Mouse (Mus musculus) heart, embryonic 11.5 days (tissue): Measurements from ENCODE around the gene Vkorc1l1. TPM values are rescaled to one million over a fixed set of nuclear protein-coding genes. Genes with fewer than 3 reads are reported as not detected.
"Not testable (repeated sequence)": the region's sequence is repeated elsewhere in the genome, so short reads cannot be mapped to it uniquely, and the experiment has no call there.

Experiments used
- ATAC-seq: fragments of 200-750 bp; cut with Nextera tagmentation; replicated peaks from 2 replicates; pipeline ENCODE4 v1.8.0; 2017; ENCODE audit warnings: moderate library complexity; ENCODE audit not compliant: insufficient number of reproducible peaks, low FRiP score, low TSS enrichment
- H3K27ac ChIP-seq: fragments of 300-500 bp; sonication (generic); 2 replicates; pipeline ENCODE4 v1.5.1; 2014; ENCODE audit warnings: mild to moderate bottlenecking, low read depth, low read length
- H3K27me3 ChIP-seq: fragments of 300-500 bp; sonication (generic); 2 replicates; pipeline ENCODE4 v1.6.1; 2014; ENCODE audit warnings: mild to moderate bottlenecking, low read length, mixed read lengths; ENCODE audit not compliant: control insufficient read depth, insufficient read depth
- H3K36me3 ChIP-seq: fragments of 300-500 bp; sonication (generic); 2 replicates; pipeline ENCODE4 v1.6.1; 2014; ENCODE audit warnings: mild to moderate bottlenecking, low read length, moderate library complexity, mixed read lengths; ENCODE audit not compliant: control insufficient read depth, insufficient read depth
- H3K4me1 ChIP-seq: fragments of 300-500 bp; sonication (generic); 2 replicates; pipeline ENCODE4 v1.6.1; 2014; ENCODE audit warnings: low read length; ENCODE audit not compliant: control insufficient read depth, insufficient read depth
- H3K4me2 ChIP-seq: fragments of 300-500 bp; sonication (generic); 2 replicates; pipeline ENCODE4 v1.6.1; 2014; ENCODE audit warnings: mild to moderate bottlenecking, moderate library complexity
- H3K4me3 ChIP-seq: fragments of 300-500 bp; sonication (generic); 2 replicates; pipeline ENCODE4 v1.5.1; 2014; ENCODE audit warnings: low read depth, low read length
- H3K9ac ChIP-seq: fragments of 300-500 bp; sonication (generic); 2 replicates; pipeline ENCODE4 v1.6.1; 2014; ENCODE audit warnings: mild to moderate bottlenecking, low read depth, low read length, moderate library complexity
- H3K9me3 ChIP-seq: fragments of 300-500 bp; sonication (generic); replicated peaks from 2 replicates; pipeline ENCODE4 v1.6.1; 2016; ENCODE audit warnings: low read length; ENCODE audit not compliant: control insufficient read depth
- WGBS: fragments of 180-500 bp; shearing (Covaris S2); extraction: QIAGEN DNeasy Blood & Tissue Kit; methylation state at CpG from one replicate; pipeline ENCODE4 v1.1.7; 2014; ENCODE audit not compliant: insufficient replicate concordance; 5-methylcytosine and 5-hydroxymethylcytosine counted together
- polyA plus RNA-seq: library from polyadenylated mRNA; unstranded; fragments of >200 nt; fragmentation: Nextera tagmentation; extraction: Ambion mirVana; gene quantifications from 2 replicates; pipeline ENCODE4 v1.2.1, GENCODE M21; 2014

The Vkorc1l1 gene
- polyA plus RNA-seq, 1 experiment from 2014 or later = 16.3 TPM

DNA sequence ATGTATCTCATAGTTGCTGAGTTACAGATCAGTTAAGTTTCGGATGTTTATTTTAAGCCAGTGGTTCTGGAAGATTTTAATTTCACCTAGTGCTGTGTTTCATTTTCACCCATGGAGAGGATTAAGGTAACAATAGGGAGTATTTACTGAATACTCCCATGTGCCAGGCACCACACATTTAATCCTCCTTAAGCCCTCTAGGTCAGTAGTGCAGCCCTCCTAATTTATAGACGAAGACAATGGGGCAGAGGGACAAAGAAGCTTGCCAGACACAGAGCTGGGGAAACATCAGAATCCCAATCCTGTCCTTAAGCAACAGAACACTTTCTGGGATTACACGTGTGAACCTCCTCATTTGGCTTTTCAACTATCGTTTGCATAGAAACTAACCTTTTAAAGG, 4.8 kb upstream of the Vkorc1l1 start:
- no peaks in the 10 kb centered on the region for H3K9me3 ChIP-seq
- H3K9ac ChIP-seq = no peak overlapping the region
- no peaks in the 10 kb centered on the region for H3K36me3 ChIP-seq
- H3K27me3 ChIP-seq = no peaks in the 10 kb centered on the region
- no peak overlapping the region for H3K27ac ChIP-seq
- ATAC-seq = no peak
- H3K4me3 ChIP-seq = no peak overlapping the region
- 59% methylated on average over 4 of the region's 4 CpGs for WGBS
- no peak overlapping the region for H3K4me2 ChIP-seq
- no peaks in the 10 kb centered on the region for H3K4me1 ChIP-seq

DNA sequence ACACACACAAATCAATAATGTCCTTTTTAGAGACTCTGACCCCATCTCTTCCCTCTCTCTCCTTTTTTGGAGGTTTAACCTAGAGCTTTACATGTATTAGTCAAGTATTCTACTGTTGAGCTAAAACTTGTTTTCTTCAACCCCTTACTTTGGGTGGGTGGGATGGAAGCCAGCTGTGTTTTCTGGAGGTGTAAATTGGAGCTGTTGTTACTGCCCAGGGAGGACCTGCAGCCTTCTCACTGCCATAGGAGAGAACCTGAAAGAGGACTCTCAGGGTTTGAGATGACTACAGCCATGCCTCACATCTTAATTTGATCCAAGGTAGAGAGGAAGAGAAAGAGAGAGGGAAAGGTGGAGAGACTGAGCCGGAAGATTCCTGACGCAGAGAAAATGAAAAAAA, 1.5 kb upstream of the Vkorc1l1 start:
- H3K36me3 ChIP-seq = no peaks in the 10 kb centered on the region
- peaks cover 3% of the 10 kb centered on the region; the same call in 1 of the 2 replicates for H3K4me1 ChIP-seq
- WGBS = 46% methylated on average over 2 of the region's 2 CpGs
- H3K4me2 ChIP-seq = no peak overlapping the region
- H3K9ac ChIP-seq = no peak overlapping the region
- ATAC-seq = no peak
- no peak overlapping the region for H3K27ac ChIP-seq
- no peaks in the 10 kb centered on the region for H3K27me3 ChIP-seq
- H3K4me3 ChIP-seq = no peak overlapping the region
- no peaks in the 10 kb centered on the region for H3K9me3 ChIP-seq

DNA sequence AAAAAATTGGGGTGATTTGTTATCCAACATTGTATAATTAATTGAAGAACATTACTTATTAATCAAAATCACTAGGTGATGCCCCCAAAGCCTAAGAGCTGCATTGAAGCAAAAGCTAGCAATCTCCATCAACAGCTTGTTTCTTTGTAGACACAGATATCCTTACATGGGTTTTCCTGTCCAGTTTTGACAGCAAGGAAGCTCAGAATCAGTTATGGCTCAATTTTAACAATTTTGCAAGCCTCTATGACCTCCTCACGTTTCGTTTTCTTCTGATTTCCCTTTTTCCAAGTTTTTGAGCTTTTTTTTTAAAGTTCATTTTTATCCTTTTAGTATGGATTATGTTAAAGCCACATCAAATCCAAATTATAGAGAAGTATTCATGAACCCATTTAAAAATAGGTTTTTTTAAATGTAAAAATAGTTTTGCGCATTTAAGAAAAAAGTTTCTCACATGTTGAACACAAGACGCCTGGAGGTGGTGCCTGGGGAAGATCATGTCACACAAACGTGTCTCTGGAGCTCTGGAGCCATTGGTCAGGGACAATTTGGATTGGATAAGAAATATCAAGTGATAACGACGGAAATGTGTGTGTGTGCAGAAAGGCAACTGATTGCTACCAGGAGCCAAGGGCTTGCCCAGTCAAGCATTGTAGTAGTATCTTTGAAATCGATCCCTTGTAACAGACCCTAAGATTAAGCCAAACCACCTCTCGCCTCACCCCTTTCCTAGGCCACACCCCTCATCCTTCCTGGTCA, 855 bp upstream of the Vkorc1l1 start:
- 7% methylated on average over 9 of the region's 9 CpGs for WGBS
- Histone ChIP-seq H3K4me1 (peaks cover 3% of the 10 kb centered on the region; the same call in 1 of the 2 replicates), H3K4me2 (peak overlapping the region; percentile 64), H3K27ac (peak overlapping the region; percentile 64), H3K27me3 (no peaks in the 10 kb centered on the region), H3K36me3 (no peaks in the 10 kb centered on the region), H3K9me3 (no peaks in the 10 kb centered on the region), H3K9ac (peak overlapping the region; percentile 54; the same call in 1 of the 2 replicates), H3K4me3 (peak overlapping the region; percentile 90)
- ATAC-seq = peak; percentile 4; the same call in 1 of the 2 replicates

DNA sequence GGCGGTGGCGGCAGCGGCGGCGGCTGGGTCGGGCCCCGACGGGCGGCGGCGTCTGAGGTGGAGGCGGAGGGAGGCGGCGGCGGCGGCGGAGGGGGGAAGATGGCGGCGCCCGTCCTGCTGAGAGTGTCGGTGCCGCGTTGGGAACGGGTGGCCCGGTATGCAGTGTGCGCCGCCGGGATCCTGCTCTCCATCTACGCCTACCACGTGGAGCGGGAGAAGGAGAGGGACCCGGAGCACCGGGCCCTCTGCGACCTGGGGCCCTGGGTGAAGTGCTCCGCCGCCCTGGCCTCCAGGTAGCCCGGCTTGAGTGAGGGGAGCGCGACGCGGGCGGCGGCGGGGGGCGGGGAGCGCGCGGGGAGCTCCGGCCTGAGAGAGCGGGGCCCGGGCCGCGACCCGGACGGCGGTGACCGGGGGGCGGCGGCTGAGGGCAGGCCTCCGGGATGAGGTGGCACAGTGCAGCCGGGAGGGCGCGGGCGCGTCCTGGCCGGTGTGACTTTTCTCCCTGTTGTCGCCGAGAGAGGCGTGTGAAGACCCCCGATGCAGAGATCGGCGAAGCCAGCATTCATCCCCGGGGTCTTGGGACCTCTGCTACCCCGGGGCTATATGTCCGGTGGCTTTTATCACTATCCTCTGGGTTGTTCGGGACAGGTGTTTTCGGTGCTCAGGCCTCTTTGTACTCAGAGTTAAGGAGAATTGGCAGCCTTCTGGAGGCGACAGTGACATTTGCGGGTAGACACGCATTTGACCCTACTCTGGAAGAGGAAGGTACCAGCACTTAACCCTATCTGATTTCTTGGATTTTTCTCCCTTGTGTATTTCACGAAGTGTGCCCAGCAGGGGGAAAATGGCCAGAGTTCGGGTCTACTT, 536 bp downstream of the Vkorc1l1 start:
- not testable (repeated sequence) for H3K36me3 ChIP-seq, H3K27me3 ChIP-seq, H3K4me1 ChIP-seq, H3K9me3 ChIP-seq
- under 1% methylated on average over 42 of the region's 82 CpGs for WGBS
- H3K9ac ChIP-seq = peak overlapping the region; percentile 84
- H3K4me2 ChIP-seq = peak overlapping the region; percentile 90
- peak overlapping the region; percentile 90 for H3K4me3 ChIP-seq
- H3K27ac ChIP-seq = peak overlapping the region; percentile 71
- ATAC-seq = peak; percentile 41

DNA sequence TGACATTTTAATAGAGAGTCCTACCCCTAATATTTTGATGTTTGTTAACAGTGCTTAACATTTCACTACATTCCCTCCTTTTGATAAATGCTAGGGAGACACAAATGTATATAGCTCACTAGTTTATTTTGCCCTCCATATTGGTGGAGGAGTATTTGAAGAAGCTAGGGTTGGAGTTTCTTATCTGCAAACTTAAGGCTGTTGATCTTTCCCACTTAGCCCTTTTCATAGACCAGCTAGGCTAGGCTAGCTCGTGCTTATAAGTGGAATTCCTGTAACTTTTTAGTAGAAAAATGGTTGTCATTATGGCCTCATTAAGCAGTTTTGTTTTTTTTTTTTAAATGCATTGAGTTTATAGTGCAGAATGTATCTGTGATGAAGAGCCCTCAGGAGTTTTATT, 1.6 kb downstream of the Vkorc1l1 start:
- peak overlapping the region; percentile 14; the same call in 1 of the 2 replicates for H3K4me2 ChIP-seq
- WGBS = 65% methylated on average over 1 of the region's 1 CpGs
- no peaks in the 10 kb centered on the region for H3K9me3 ChIP-seq
- H3K27ac ChIP-seq = no peak overlapping the region
- no peaks in the 10 kb centered on the region for H3K36me3 ChIP-seq
- peaks cover 3% of the 10 kb centered on the region; the same call in 1 of the 2 replicates for H3K4me1 ChIP-seq
- no peak for ATAC-seq
- H3K9ac ChIP-seq = no peak overlapping the region
- H3K27me3 ChIP-seq = no peaks in the 10 kb centered on the region
- no peak overlapping the region for H3K4me3 ChIP-seq

DNA sequence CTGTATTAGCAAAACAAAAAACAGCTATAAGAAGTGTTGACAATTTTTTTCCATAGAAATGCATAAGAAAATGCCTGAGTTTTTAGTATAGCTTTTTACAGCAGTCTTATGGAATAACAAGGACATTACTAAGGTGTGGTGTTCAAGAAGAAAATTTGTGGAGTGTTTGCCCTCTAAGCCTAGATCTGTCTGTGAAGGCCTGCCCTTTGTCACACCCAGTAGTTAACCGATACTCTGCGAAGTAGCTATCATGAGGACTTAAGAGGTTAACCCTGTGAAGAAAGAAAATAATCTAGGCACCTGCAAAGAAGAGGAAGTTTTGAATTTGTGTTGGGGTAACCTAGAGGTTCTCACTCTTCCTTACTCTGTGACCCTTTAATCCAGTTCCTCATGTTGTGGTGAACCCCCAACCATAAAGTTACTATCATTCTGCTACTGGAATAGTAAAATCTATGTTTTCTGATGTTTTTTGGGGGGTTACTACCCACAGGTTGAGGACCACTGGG, 5.8 kb downstream of the Vkorc1l1 start:
- no peak overlapping the region for H3K4me3 ChIP-seq
- H3K9ac ChIP-seq = no peak overlapping the region
- H3K4me1 ChIP-seq = peaks cover 3% of the 10 kb centered on the region; the same call in 1 of the 2 replicates
- ATAC-seq = no peak
- no peaks in the 10 kb centered on the region for H3K36me3 ChIP-seq
- H3K27me3 ChIP-seq = no peaks in the 10 kb centered on the region
- H3K27ac ChIP-seq = no peak overlapping the region
- WGBS = 72% methylated on average over 2 of the region's 2 CpGs
- no peaks in the 10 kb centered on the region for H3K9me3 ChIP-seq
- H3K4me2 ChIP-seq = no peak overlapping the region

DNA sequence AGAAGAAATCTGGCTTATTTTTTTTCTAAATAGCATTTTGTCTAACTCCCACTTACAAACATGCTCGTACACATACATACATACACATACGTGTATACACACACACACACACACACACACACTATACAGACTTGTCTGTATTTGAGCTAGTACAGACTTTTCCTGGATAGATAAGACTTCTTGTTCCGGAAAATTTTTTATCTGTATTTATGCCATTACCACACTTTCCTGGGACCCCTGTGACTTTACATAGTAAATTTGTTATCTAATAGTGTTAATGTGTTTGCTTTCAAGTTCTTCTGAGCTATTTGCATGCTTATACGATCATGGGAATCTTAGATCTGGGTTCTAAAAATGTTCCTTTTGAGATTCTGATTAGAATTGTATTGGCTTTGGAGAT, 10.4 kb downstream of the Vkorc1l1 start:
- Histone ChIP-seq H3K27ac (no peak overlapping the region), H3K9me3 (no peaks in the 10 kb centered on the region), H3K27me3 (no peaks in the 10 kb centered on the region), H3K4me2 (no peak overlapping the region), H3K9ac (no peak overlapping the region), H3K4me3 (no peak overlapping the region), H3K36me3 (no peaks in the 10 kb centered on the region), H3K4me1 (peaks cover 5% of the 10 kb centered on the region)
- no peak for ATAC-seq
- WGBS = 76% methylated on average over 4 of the region's 4 CpGs

DNA sequence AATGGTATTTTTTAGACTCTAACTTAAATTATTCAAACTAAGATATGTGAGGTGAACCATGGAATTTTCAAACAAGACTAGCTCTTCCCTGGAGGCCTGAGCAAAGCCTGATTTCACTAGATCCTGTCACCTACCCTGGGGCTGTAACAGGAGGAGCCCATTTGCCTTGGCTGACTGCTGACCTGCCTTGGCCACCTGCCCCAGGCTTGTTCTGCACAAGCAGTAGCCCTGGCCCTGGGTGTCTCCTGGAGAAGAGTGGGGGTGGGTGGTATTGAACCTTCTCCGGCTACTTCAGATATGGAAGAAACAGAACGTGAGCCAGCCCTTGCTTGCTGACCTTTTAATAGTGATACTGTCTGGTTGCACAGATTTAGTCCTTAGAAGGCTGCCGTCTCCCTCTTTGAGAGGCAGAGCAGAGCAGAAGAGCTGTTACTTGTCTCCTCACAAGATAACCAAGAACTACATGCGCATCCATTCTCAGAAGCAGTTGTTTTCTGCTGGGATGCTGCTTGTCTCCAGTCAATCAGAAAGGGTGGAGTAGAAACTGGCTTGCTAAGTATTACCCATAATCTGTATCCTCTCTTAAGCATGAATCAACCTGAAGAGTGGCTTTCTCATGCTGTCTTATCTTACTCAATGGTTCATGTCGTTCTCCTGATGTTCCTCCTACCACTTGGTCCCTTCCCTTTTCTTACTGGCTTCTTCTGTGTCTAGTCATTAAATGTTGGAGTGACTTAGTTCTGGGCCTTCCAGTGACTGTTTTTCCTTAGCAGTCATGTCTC, 12.9 kb downstream of the Vkorc1l1 start:
- Histone ChIP-seq H3K27ac (no peak overlapping the region), H3K9me3 (no peaks in the 10 kb centered on the region), H3K27me3 (no peaks in the 10 kb centered on the region), H3K4me3 (no peak overlapping the region), H3K4me1 (peaks cover 5% of the 10 kb centered on the region), H3K9ac (no peak overlapping the region), H3K4me2 (no peak overlapping the region), H3K36me3 (no peaks in the 10 kb centered on the region)
- 53% methylated on average over 5 of the region's 5 CpGs for WGBS
- no peak for ATAC-seq
